Mouse (Mus musculus) hindbrain, embryonic 14.5 days (tissue): ENCODE measurements around the gene Lnx1. TPM values are rescaled to one million over a fixed set of nuclear protein-coding genes. Genes with fewer than 3 reads are reported as not detected.

ENCODE experiments used
- ATAC-seq: fragments of 200-750 bp; cut with Nextera tagmentation; 2 replicates; pipeline ENCODE4 v1.8.0; 2017; ENCODE audit warnings: moderate number of reproducible peaks, mild to moderate bottlenecking, moderate TSS enrichment, moderate library complexity; ENCODE audit not compliant: low FRiP score
- DNase-seq: peaks from one replicate; pipeline ENCODE4 v3.0.0-alpha.2; 2015; ENCODE audit warnings: low spot score
- H3K27ac ChIP-seq: fragments of 300-500 bp; sonication (generic); 2 replicates; pipeline ENCODE4 v1.5.1; 2014; ENCODE audit warnings: mild to moderate bottlenecking, moderate library complexity
- H3K27me3 ChIP-seq: fragments of 300-500 bp; sonication (generic); 2 replicates; pipeline ENCODE4 v1.6.1; 2014; ENCODE audit warnings: mild to moderate bottlenecking, low read length, mixed read lengths; ENCODE audit not compliant: control insufficient read depth, insufficient read depth
- H3K36me3 ChIP-seq: fragments of 300-500 bp; sonication (generic); replicated peaks from 2 replicates; pipeline ENCODE4 v1.6.1; 2014; ENCODE audit not compliant: control insufficient read depth, insufficient read depth
- H3K4me1 ChIP-seq: fragments of 300-500 bp; sonication (generic); replicated peaks from 2 replicates; pipeline ENCODE4 v1.6.1; 2014; ENCODE audit warnings: antibody characterized with exemption, low read length, mixed read lengths; ENCODE audit not compliant: control insufficient read depth, insufficient read depth
- H3K4me2 ChIP-seq: fragments of 300-500 bp; sonication (generic); replicated peaks from 2 replicates; pipeline ENCODE4 v1.6.1; 2014; ENCODE audit warnings: mild to moderate bottlenecking, moderate library complexity
- H3K4me3 ChIP-seq: fragments of 300-500 bp; sonication (generic); replicated peaks from 2 replicates; pipeline ENCODE4 v1.5.1; 2014; ENCODE audit warnings: mild to moderate bottlenecking, low read length
- H3K9ac ChIP-seq: fragments of 300-500 bp; sonication (generic); 2 replicates; pipeline ENCODE4 v1.6.1; 2014
- H3K9me3 ChIP-seq: fragments of 300-500 bp; sonication (generic); 2 replicates; pipeline ENCODE4 v1.6.1; 2016; ENCODE audit warnings: low read length; ENCODE audit not compliant: control insufficient read depth
- WGBS: fragments of 180-500 bp; shearing (Covaris S2); extraction: QIAGEN DNeasy Blood & Tissue Kit; methylation state at CpG from one replicate; pipeline ENCODE4 v1.1.7; 2014; 5-methylcytosine and 5-hydroxymethylcytosine counted together
- polyA plus RNA-seq: library from polyadenylated mRNA; unstranded; fragments of >200 nt; fragmentation: Nextera tagmentation; extraction: Ambion mirVana; gene quantifications from 2 replicates; pipeline ENCODE4 v1.2.1, GENCODE M21; 2014

Gene Lnx1
- polyA plus RNA-seq, 1 experiment from 2014 or later, result 10.3 TPM

- no peak overlapping the region for H3K27ac ChIP-seq
- H3K4me1 ChIP-seq, result no peaks in the 10 kb centered on the region
- ATAC-seq, result no peak
- H3K4me2 ChIP-seq, result no peak overlapping the region
- no peak overlapping the region for H3K4me3 ChIP-seq
- H3K36me3 ChIP-seq, result no peaks in the 10 kb centered on the region
- H3K9ac ChIP-seq, result no peak overlapping the region
- WGBS, result 64% methylated on average over 5 of the region's 5 CpGs
- no peaks in the 10 kb centered on the region for H3K9me3 ChIP-seq
- DNase-seq, result no peak
- no peaks in the 10 kb centered on the region for H3K27me3 ChIP-seq
These were observed 78.3 kb downstream of the Lnx1 start for GRCm38 (mm10) chr5:74624385-74624784.

- 93% methylated on average over 14 of the region's 14 CpGs for WGBS
- no peak for DNase-seq
These were observed 79.3 kb downstream of the Lnx1 start for GRCm38 (mm10) chr5:74623316-74624000.

DNA sequence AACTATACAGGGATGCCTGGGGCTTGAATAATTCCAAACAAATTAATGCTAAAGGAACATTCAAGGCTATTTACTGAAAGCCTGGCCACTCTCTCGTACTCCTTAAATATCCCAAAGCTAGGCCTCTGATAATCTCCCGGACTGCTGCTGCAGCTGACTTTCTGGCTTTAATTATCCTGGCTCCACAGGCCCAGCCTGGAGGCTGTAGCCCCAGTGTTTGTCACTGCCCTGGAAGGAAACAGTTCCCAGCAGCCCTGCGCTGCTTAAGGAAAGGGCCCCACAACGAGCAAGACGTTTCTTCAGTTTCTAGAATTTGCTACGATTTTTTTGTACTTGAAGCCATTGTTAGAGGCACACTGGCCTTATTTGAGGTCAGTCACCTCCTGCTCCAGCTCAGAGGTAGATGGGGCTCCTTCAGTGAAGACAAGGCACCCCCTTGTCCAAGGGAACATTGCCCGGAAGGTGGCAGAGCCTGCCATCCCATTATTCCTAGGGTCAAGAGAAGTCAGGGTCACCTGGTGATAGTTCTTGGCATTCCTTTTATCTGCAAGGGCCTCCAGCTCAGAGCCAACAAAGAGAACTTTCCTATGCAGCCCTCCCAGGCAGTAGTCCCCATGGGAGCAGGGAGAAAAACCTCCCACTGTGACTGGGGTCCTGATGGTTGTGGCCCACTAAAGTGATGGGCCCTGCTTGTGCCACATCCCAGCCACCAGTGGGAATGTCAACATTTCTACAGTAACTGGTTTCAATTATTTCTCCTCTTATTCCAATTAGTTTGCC lies 80.8 kb downstream of the Lnx1 start:
- 56% methylated on average over 7 of the region's 7 CpGs for WGBS
- Histone ChIP-seq H3K9me3 (no peaks in the 10 kb centered on the region), H3K4me1 (no peaks in the 10 kb centered on the region), H3K4me2 (no peak overlapping the region), H3K4me3 (no peak overlapping the region), H3K36me3 (no peaks in the 10 kb centered on the region), H3K27me3 (no peaks in the 10 kb centered on the region), H3K27ac (no peak overlapping the region), H3K9ac (no peak overlapping the region)
- ATAC-seq, result no peak
- no peak for DNase-seq

More at GRCm38 (mm10) chr5:74623316-74624000, 79.3 kb downstream of the Lnx1 start:
- no peaks in the 10 kb centered on the region for H3K27me3 ChIP-seq
- no peaks in the 10 kb centered on the region for H3K9me3 ChIP-seq
- no peak overlapping the region for H3K4me2 ChIP-seq
- no peak overlapping the region for H3K9ac ChIP-seq
- H3K27ac ChIP-seq, result no peak overlapping the region
- H3K36me3 ChIP-seq, result no peaks in the 10 kb centered on the region
- no peak for ATAC-seq
- H3K4me1 ChIP-seq, result no peaks in the 10 kb centered on the region
- H3K4me3 ChIP-seq, result no peak overlapping the region

DNA sequence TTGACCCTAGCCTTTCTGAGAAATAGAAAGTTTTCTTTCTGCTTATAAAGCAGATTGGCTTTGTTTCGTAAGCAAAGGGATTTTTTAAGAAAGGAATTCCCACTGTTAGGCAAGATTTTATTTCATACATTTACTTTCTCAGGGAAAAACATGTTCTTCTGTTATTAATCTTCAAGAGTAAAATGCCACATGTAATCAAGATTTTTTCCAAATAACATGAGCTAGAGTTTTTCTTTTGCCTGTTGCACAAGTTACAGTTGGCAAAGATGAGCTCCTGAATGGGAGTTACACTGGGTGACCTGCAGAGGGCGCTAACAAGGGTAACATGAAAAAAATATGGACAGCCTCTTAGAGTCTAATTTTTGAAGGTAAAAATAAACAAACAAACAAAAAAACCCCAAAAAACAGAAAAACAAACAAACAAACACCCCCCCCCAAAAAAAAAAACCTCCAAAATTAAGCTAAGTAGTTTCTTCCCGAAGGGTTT lies 84.1 kb downstream of the Lnx1 start:
- H3K27ac ChIP-seq, result no peak overlapping the region
- H3K4me3 ChIP-seq, result no peak overlapping the region
- no peaks in the 10 kb centered on the region for H3K4me1 ChIP-seq
- DNase-seq (no peak), ATAC-seq (no peak)
- H3K9me3 ChIP-seq, result no peaks in the 10 kb centered on the region
- H3K36me3 ChIP-seq, result no peaks in the 10 kb centered on the region
- H3K9ac ChIP-seq, result no peak overlapping the region
- H3K4me2 ChIP-seq, result no peak overlapping the region
- no peaks in the 10 kb centered on the region for H3K27me3 ChIP-seq
- WGBS, result 67% methylated on average over 3 of the region's 3 CpGs

DNA sequence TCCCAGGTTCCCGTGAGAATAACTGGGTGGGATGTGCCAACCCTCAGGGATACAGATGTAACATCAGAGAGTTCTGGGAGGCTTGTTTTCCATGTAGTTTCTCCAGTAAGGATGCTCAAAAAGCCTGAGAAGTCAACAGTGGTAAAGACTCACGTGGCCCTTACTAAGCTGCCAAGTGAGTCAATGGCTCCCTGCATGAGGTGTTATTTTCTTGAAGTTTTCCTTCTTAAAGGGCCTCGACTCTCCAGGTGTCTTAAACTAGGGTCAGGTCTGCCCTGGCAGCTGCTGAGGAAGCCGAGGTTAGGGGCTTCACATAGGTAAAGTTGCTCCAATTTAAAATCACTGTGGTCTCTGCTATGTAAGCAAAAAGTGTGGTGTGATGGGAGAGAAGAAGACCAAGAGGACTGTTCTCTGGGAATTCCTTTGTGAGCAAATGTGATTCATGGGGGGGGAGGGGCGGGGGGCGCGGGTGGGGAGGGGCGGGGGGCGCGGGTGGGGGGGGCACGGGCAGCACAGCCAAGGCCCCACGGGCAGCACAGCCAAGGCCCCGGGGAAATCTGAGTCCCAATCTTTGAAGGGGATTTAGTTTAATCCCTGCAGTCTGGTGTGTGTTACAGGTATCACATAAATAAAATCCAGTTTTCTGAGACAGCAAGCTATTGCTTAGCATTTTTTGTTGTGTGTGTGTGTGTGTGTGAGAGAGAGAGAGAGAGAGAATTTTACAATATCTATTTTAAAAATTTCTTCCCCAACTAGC lies 84.7 kb downstream of the Lnx1 start:
- no peak for DNase-seq
- Histone ChIP-seq H3K4me2 (no peak overlapping the region), H3K4me3 (no peak overlapping the region), H3K27ac (no peak overlapping the region), H3K4me1 (no peaks in the 10 kb centered on the region), H3K27me3 (no peaks in the 10 kb centered on the region), H3K9me3 (no peaks in the 10 kb centered on the region), H3K9ac (no peak overlapping the region), H3K36me3 (no peaks in the 10 kb centered on the region)
- ATAC-seq, result no peak
- 66% methylated on average over 13 of the region's 13 CpGs for WGBS

- ATAC-seq (no peak), DNase-seq (no peak)
- WGBS, result 76% methylated on average over 18 of the region's 18 CpGs
- H3K4me1 ChIP-seq, result no peaks in the 10 kb centered on the region
- no peaks in the 10 kb centered on the region for H3K36me3 ChIP-seq
- H3K27me3 ChIP-seq, result no peaks in the 10 kb centered on the region
- H3K4me2 ChIP-seq, result no peak overlapping the region
- no peak overlapping the region for H3K4me3 ChIP-seq
- no peak overlapping the region for H3K9ac ChIP-seq
- no peaks in the 10 kb centered on the region for H3K9me3 ChIP-seq
- no peak overlapping the region for H3K27ac ChIP-seq
These were observed 89.1 kb downstream of the Lnx1 start for GRCm38 (mm10) chr5:74613491-74614151.

- 93% methylated on average over 5 of the region's 5 CpGs for WGBS
- Histone ChIP-seq H3K4me2 (no peak overlapping the region), H3K4me3 (no peak overlapping the region), H3K36me3 (no peaks in the 10 kb centered on the region), H3K9me3 (no peaks in the 10 kb centered on the region), H3K9ac (no peak overlapping the region), H3K27ac (no peak overlapping the region), H3K27me3 (no peaks in the 10 kb centered on the region), H3K4me1 (no peaks in the 10 kb centered on the region)
- DNase-seq (no peak), ATAC-seq (no peak)
These were observed 90.0 kb downstream of the Lnx1 start for GRCm38 (mm10) chr5:74612713-74613112.

- 86% methylated on average over 10 of the region's 10 CpGs for WGBS
- no peaks in the 10 kb centered on the region for H3K9me3 ChIP-seq
- no peak overlapping the region for H3K27ac ChIP-seq
- H3K4me1 ChIP-seq, result no peaks in the 10 kb centered on the region
- no peaks in the 10 kb centered on the region for H3K36me3 ChIP-seq
- H3K4me2 ChIP-seq, result no peak overlapping the region
- no peak overlapping the region for H3K4me3 ChIP-seq
- DNase-seq (no peak), ATAC-seq (no peak)
- H3K27me3 ChIP-seq, result no peaks in the 10 kb centered on the region
- H3K9ac ChIP-seq, result no peak overlapping the region
These were observed 92.2 kb downstream of the Lnx1 start for GRCm38 (mm10) chr5:74610511-74610910.

DNA sequence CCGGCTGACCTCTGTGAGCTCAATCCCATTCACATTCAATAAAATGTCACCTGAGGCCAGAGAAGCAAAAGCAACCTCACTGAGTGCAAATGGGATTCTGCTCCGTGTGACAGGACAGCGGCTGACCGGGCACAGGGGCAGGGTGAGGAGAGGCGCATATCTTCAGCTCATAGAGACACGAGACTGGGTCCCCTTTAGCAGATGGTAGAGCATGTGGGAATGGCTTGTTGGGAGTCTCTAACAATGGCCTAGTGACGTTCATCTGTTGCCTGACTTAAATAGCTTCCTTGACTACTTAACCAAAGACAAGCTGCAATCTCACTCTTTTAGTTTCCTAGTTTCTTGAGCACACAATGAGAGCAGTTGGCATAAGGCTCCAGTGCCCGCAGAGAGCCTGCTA lies 96.5 kb downstream of the Lnx1 start:
- H3K9ac ChIP-seq, result no peak overlapping the region
- ATAC-seq, result no peak
- DNase-seq, result no peak
- H3K36me3 ChIP-seq, result no peaks in the 10 kb centered on the region
- WGBS, result 86% methylated on average over 8 of the region's 8 CpGs
- H3K9me3 ChIP-seq, result no peaks in the 10 kb centered on the region
- no peak overlapping the region for H3K4me3 ChIP-seq
- H3K27me3 ChIP-seq, result no peaks in the 10 kb centered on the region
- no peaks in the 10 kb centered on the region for H3K4me1 ChIP-seq
- no peak overlapping the region for H3K4me2 ChIP-seq
- H3K27ac ChIP-seq, result no peak overlapping the region
